Mouse (Mus musculus) heart, postnatal 0 days (tissue): ENCODE results near the gene P3h1. TPM values are rescaled to one million over a fixed set of nuclear protein-coding genes. Genes with fewer than 3 reads are reported as not detected.

Source experiments
- ATAC-seq: fragments of 200-750 bp; cut with Nextera tagmentation; 2 replicates; pipeline ENCODE4 v1.8.0; 2017; ENCODE audit warnings: low read depth, moderate number of reproducible peaks, moderate library complexity; ENCODE audit not compliant: insufficient read depth
- DNase-seq: peaks from one replicate; pipeline ENCODE4 v3.0.0-alpha.2; 2016; ENCODE audit warnings: low spot score
- H3K27ac ChIP-seq: fragments of 300-500 bp; sonication (generic); 2 replicates; pipeline ENCODE4 v1.5.1; 2014; ENCODE audit warnings: low read depth, mild to moderate bottlenecking
- H3K27me3 ChIP-seq: fragments of 300-500 bp; sonication (generic); 2 replicates; pipeline ENCODE4 v1.6.1; 2014; ENCODE audit warnings: low read length, mixed read lengths; ENCODE audit not compliant: control insufficient read depth, insufficient read depth
- H3K36me3 ChIP-seq: fragments of 300-500 bp; sonication (generic); replicated peaks from 2 replicates; pipeline ENCODE4 v1.6.1; 2014; ENCODE audit warnings: low read length, mixed read lengths; ENCODE audit not compliant: control insufficient read depth, insufficient read depth
- H3K4me1 ChIP-seq: fragments of 300-500 bp; sonication (generic); 2 replicates; pipeline ENCODE4 v1.6.1; 2014; ENCODE audit warnings: antibody characterized with exemption; ENCODE audit not compliant: control insufficient read depth, insufficient read depth
- H3K4me2 ChIP-seq: fragments of 300-500 bp; sonication (generic); 2 replicates; pipeline ENCODE4 v1.6.1; 2014; ENCODE audit warnings: low read depth, mild to moderate bottlenecking, low read length, moderate library complexity
- H3K4me3 ChIP-seq: fragments of 300-500 bp; sonication (generic); 2 replicates; pipeline ENCODE4 v1.5.1; 2014; ENCODE audit warnings: low read depth, low read length
- H3K9ac ChIP-seq: fragments of 300-500 bp; sonication (generic); replicated peaks from 2 replicates; pipeline ENCODE4 v1.6.1; 2014; ENCODE audit warnings: low read depth, low read length, mixed read lengths
- H3K9me3 ChIP-seq: fragments of 300-500 bp; sonication (generic); replicated peaks from 2 replicates; pipeline ENCODE4 v1.6.1; 2016; ENCODE audit warnings: low read length; ENCODE audit not compliant: control insufficient read depth
- CTCF ChIP-seq: IDR thresholded peaks from 2 replicates; pipeline ENCODE4 v1.5.1; 2016; ENCODE audit warnings: antibody characterized with exemption, control low read depth, low read depth
- EP300 ChIP-seq: IDR thresholded peaks from 2 replicates; pipeline ENCODE4 v1.6.1; 2016; ENCODE audit warnings: antibody characterized with exemption, low read depth
- WGBS: fragments of 180-500 bp; shearing (Covaris S2); extraction: QIAGEN DNeasy Blood & Tissue Kit; methylation state at CpG from one replicate; pipeline ENCODE4 v1.1.7; 2014; 5-methylcytosine and 5-hydroxymethylcytosine counted together
- polyA plus RNA-seq: library from polyadenylated mRNA; unstranded; fragments of >200 nt; fragmentation: Nextera tagmentation; extraction: Ambion mirVana; gene quantifications from 2 replicates; pipeline ENCODE4 v1.2.1, GENCODE M21; 2015
- total RNA-seq: library from RNA; depleted of rRNA; stranded (reverse); fragments of >200 nt; gene quantifications from 2 replicates; pipeline ENCODE4 v1.2.3, GENCODE M21; 2014; ENCODE audit warnings: low replicate concordance

The P3h1 gene
- total and polyA plus RNA-seq, 2 experiments from 2014 or later, result 20.5 to 40.8 TPM

DNA sequence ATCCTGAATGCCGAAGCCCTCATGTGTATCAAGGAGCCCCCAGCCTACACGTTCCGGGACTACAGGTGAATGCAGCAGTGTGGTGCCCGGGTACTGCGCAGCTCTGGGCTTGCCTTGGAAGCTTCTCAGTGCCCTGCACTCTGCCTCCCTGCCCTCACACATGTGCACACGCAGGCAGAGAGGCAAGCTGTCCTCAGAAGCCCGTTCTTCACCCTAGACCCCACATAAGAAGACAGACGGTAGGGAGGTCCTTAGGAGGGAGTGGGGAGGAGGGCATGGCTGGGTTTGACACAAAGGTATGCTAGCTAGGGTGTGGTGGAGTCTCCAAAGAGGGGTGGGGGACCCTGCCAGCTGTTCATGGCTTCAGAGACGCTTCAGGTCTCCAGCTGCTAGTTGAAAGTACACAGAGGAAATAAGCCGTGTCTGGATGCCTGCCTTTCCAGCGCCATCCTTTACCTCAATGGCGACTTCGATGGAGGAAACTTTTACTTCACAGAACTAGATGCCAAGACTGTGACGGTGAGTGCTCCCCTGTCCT, 14.0 kb downstream of the P3h1 start:
- H3K9ac ChIP-seq, result no peak overlapping the region
- no peak for TF ChIP-seq CTCF
- no peak for TF ChIP-seq EP300
- peaks cover 8% of the 10 kb centered on the region; the same call in 1 of the 2 replicates for H3K4me1 ChIP-seq
- no peaks in the 10 kb centered on the region for H3K9me3 ChIP-seq
- 79% methylated on average over 14 of the region's 14 CpGs for WGBS
- H3K4me2 ChIP-seq, result no peak overlapping the region
- no peaks in the 10 kb centered on the region for H3K27me3 ChIP-seq
- H3K27ac ChIP-seq, result no peak overlapping the region
- no peak overlapping the region for H3K4me3 ChIP-seq
- ATAC-seq, result no peak
- no peak for DNase-seq
- H3K36me3 ChIP-seq, result peaks cover 19% of the 10 kb centered on the region; the same call in 1 of the 2 replicates

DNA sequence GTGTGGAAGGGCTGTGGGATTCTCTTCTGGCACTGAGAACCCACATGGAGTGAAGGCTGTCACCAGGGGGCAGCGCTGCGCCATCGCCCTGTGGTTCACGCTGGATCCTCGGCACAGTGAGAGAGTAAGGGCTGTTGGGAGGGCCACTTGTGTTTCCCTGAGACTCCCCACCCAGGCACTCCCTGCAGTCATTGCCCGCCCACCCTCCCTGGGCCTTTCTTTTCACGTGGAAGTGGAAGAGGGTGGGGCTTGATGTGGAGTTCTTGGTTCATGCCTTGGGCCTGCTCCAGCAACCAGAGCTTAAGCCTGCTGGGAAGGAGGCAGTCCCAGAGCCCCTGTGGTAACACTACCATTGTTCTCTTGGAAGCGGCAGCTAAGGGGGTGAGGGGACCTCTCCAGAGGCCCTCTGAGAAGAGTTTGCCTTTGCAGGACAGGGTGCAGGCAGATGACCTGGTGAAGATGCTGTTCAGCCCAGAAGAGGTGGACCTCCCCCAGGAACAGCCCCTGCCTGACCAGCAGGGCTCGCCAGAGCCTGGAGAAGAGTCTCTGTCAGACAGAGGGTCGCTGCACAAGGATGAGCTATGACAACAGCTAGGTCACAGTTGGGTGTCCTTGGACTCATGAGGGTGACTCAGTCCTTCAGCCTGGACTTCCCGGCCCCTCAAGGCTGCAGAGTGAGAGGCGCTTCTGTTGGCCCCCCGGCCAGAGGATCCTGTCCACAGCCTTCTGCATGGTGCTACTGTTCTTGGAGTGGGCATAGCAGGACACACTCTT, 14.9 kb downstream of the P3h1 start:
- H3K4me2 ChIP-seq, result no peak overlapping the region
- H3K9ac ChIP-seq, result no peak overlapping the region
- H3K4me1 ChIP-seq, result peaks cover 8% of the 10 kb centered on the region; the same call in 1 of the 2 replicates
- H3K27ac ChIP-seq, result peak overlapping the region; percentile 47
- DNase-seq (peak; percentile 69), ATAC-seq (peak; percentile 67)
- H3K4me3 ChIP-seq, result no peak overlapping the region
- TF ChIP-seq EP300 (no peak), CTCF (peak; percentile 91)
- no peaks in the 10 kb centered on the region for H3K27me3 ChIP-seq
- no peaks in the 10 kb centered on the region for H3K9me3 ChIP-seq
- peaks cover 11% of the 10 kb centered on the region; the same call in 1 of the 2 replicates for H3K36me3 ChIP-seq
- WGBS, result 45% methylated on average over 13 of the region's 13 CpGs

GRCm38 (mm10) chr4:119248407-119248965, 15.8 kb downstream of the P3h1 start:
- DNase-seq (no peak), ATAC-seq (no peak)
- WGBS, result 51% methylated on average over 11 of the region's 11 CpGs
- H3K27ac ChIP-seq, result peak overlapping the region; percentile 47; the same call in 1 of the 2 replicates
- H3K9ac ChIP-seq, result no peak overlapping the region
- H3K4me2 ChIP-seq, result no peak overlapping the region
- peaks cover 8% of the 10 kb centered on the region; the same call in 1 of the 2 replicates for H3K36me3 ChIP-seq
- no peak for TF ChIP-seq EP300
- no peak for TF ChIP-seq CTCF
- no peak overlapping the region for H3K4me3 ChIP-seq
- H3K4me1 ChIP-seq, result peaks cover 8% of the 10 kb centered on the region; the same call in 1 of the 2 replicates
- no peaks in the 10 kb centered on the region for H3K9me3 ChIP-seq
- no peaks in the 10 kb centered on the region for H3K27me3 ChIP-seq

- DNase-seq, result no peak
- WGBS, result 64% methylated on average over 7 of the region's 7 CpGs
- no peak for ATAC-seq
- Histone ChIP-seq H3K36me3 (no peaks in the 10 kb centered on the region), H3K4me1 (peaks cover 8% of the 10 kb centered on the region; the same call in 1 of the 2 replicates), H3K4me3 (no peak overlapping the region), H3K9me3 (no peaks in the 10 kb centered on the region), H3K27ac (no peak overlapping the region), H3K4me2 (no peak overlapping the region), H3K27me3 (no peaks in the 10 kb centered on the region), H3K9ac (no peak overlapping the region)
- no peak for TF ChIP-seq CTCF
- no peak for TF ChIP-seq EP300
Measured at GRCm38 (mm10) chr4:119252025-119252808, 19.5 kb downstream of the P3h1 start.

DNA sequence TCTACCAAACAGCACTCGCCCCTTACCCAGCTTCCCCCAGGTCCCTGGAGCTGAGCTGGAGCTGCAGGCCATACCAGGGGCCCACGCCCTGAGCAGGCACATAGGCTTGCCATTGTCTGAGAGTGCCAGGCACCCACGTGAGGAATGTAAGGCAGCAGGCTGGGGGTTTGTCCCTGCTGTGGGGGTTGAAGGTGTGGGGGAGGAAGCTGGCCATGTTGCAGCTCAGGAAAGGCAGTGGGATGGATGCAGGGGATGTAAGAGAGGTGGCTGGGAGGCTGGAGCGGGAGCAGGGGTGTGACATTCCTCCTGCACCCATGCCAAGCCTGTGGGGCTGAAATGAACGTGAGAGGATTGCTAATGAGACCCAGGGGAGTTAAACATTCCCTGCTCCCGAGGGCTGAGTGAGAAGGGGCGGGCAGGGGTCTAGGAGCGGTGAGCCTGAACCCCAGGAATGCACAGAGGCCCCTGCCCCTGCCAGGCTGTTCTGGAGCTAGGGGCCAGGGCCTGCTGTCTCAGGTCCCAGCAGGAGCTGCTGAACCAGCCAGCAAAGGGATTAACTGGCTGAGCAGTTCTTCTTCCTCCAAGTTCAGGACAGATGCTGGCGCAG, 21.4 kb downstream of the P3h1 start:
- no peak for ATAC-seq

More for the DNA sequence above, 21.4 kb downstream of the P3h1 start:
- H3K9me3 ChIP-seq, result no peaks in the 10 kb centered on the region
- WGBS, result 49% methylated on average over 9 of the region's 9 CpGs
- no peak overlapping the region for H3K9ac ChIP-seq
- no peaks in the 10 kb centered on the region for H3K36me3 ChIP-seq
- no peak overlapping the region for H3K27ac ChIP-seq
- no peak overlapping the region for H3K4me3 ChIP-seq
- no peak for DNase-seq
- H3K27me3 ChIP-seq, result no peaks in the 10 kb centered on the region
- TF ChIP-seq CTCF (no peak), EP300 (no peak)
- no peak overlapping the region for H3K4me2 ChIP-seq
- H3K4me1 ChIP-seq, result no peaks in the 10 kb centered on the region
